Mouse (Mus musculus): Measurements from ENCODE around the gene Skor1. TPM values are rescaled to one million over a fixed set of nuclear protein-coding genes. Genes with fewer than 3 reads are reported as not detected.

Skor1 gene
- polyA plus RNA-seq, 1 experiment from 2014 or later: not detected

DNA sequence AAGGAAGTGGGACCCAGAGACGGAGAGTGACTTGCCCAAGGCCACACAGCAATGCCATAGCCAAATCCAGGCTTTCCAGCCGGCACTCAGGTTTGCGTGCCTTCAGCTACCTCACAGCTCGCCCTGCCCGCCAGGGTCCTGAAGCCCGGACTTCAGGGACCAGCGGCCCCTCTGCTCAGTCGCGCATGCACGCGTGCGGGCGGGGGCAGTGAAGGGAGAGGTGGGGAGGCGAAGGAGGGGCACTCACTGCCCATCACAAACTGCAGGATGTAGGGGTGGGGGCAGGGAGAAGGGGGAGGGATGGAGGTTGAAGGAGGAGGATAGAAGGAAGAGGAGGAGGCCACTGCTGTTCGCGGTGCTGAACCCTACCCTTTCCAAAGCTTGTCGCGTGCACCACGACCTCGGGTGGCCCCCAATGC, 1.9 kb downstream of the Skor1 start:
- peaks cover 100% of the 10 kb centered on the region for H3K27me3 ChIP-seq (replicated peaks)
- WGBS: under 1% methylated on average over 20 of the region's 20 CpGs
- peaks cover 63% of the 10 kb centered on the region for H3K4me1 ChIP-seq (replicated peaks)
- no peak for ATAC-seq
- no peaks in the 10 kb centered on the region for H3K36me3 ChIP-seq
- no peak overlapping the region for H3K27ac ChIP-seq
- H3K9ac ChIP-seq: no peak overlapping the region
- H3K4me3 ChIP-seq (replicated peaks): peak overlapping the region; percentile 26
- peak overlapping the region; percentile 50 for H3K4me2 ChIP-seq (replicated peaks)
- H3K9me3 ChIP-seq: no peaks in the 10 kb centered on the region

DNA sequence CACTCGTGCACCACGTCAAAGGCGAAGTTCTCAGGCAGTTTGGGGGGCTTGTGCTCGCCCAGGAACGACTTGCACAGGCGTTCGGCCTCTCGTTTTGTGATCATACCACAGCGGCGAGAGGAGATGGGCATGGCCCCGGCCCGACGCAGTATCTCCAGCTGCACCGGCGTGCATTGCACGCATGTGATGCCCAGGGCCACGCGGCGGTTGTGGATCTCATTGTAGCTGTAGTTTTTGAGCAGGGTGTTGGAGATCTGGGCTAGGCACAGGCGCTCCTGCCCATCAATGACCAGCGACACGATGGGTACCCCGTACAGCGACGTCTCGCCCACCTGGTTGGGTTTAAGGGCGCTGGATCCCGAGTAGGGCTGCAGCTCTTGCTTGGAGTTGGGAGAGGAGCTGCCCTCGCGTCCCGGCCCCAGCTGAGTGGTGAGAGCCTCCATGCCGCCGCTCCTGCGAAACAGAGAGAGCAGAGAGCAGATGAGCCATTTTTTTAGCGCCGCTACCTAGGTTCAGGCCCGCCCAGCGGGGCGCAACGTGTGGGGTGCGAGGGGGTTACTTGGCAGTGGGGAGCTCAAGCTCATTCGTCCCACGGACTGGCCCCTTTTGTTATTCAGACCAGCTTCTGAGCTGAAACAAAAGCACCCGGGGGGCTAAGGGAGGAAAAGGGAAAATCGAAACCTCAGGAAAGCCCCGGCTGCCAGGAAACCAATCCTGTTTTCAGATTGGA, 2.5 kb downstream of the Skor1 start:
- Histone ChIP-seq H3K9ac (no peak overlapping the region), H3K27ac (no peak overlapping the region), H3K4me1 (replicated peaks) (peaks cover 63% of the 10 kb centered on the region), H3K36me3 (no peaks in the 10 kb centered on the region), H3K9me3 (no peaks in the 10 kb centered on the region), H3K4me2 (replicated peaks) (peak overlapping the region; percentile 50), H3K4me3 (replicated peaks) (peak overlapping the region; percentile 26), H3K27me3 (replicated peaks) (peaks cover 100% of the 10 kb centered on the region)
- WGBS: 2% methylated on average over 46 of the region's 46 CpGs
- ATAC-seq: no peak

GRCm38 (mm10) chr9:63145249-63146125, 3.3 kb downstream of the Skor1 start:
- peaks cover 99% of the 10 kb centered on the region for H3K27me3 ChIP-seq (replicated peaks)
- H3K9ac ChIP-seq: no peak overlapping the region
- peak overlapping the region; percentile 50 for H3K4me2 ChIP-seq (replicated peaks)
- no peak overlapping the region for H3K27ac ChIP-seq
- no peaks in the 10 kb centered on the region for H3K9me3 ChIP-seq
- peak overlapping the region; percentile 26 for H3K4me3 ChIP-seq (replicated peaks)
- under 1% methylated on average over 73 of the region's 73 CpGs for WGBS
- H3K4me1 ChIP-seq (replicated peaks): peaks cover 63% of the 10 kb centered on the region
- ATAC-seq: no peak
- no peaks in the 10 kb centered on the region for H3K36me3 ChIP-seq

GRCm38 (mm10) chr9:63144502-63145248, 4.1 kb downstream of the Skor1 start:
- Histone ChIP-seq H3K27me3 (replicated peaks) (peaks cover 99% of the 10 kb centered on the region), H3K27ac (no peak overlapping the region), H3K36me3 (no peaks in the 10 kb centered on the region), H3K4me2 (replicated peaks) (peak overlapping the region; percentile 50), H3K4me3 (replicated peaks) (peak overlapping the region; percentile 19), H3K9ac (no peak overlapping the region), H3K9me3 (no peaks in the 10 kb centered on the region), H3K4me1 (replicated peaks) (peaks cover 66% of the 10 kb centered on the region)
- WGBS: 1% methylated on average over 80 of the region's 80 CpGs
- ATAC-seq: no peak

DNA sequence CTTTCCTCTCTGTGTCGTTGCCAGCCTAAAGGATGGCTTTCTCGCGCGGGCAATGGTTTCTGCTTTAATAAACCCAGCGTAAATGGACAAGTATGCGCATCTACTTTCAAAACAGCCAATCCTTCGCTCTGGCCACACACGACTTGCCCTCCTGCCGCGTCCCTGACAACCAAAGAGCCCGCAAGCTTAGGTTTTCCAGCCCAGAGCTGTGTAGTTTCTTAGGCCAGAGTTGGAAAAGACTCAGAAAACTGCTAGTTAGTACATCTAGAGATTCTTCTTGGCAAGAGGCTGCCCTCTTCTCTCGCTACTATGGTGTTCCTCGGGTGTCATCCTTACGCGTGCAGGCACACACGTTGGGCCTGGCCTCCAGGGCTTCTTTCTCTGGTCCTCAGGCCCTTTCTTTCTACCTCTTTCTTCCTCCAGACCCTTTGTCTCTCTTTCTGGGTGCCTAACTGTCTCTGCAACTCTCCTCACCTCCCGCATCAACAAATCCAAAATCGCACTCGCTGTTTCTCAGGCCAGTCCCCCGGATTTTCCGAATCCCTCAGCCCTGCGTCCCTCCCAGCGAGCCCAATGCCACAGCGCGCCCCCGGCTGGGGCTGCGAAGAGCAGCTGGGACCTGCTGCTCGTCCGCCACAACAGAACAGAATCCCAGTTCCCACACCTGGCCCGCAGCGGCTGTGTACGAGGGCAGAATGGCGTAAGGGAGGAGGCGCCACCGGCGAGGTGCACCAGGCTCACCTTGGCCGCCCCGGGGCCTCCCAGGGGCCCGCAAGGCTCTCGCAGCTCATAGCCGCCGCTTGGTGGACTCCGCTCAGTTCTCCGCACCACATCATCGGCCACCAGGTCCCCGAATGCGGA, 4.9 kb downstream of the Skor1 start:
- H3K4me1 ChIP-seq (replicated peaks): peaks cover 60% of the 10 kb centered on the region
- no peak overlapping the region for H3K27ac ChIP-seq
- no peak overlapping the region; the same call in 1 of the 2 replicates for H3K4me3 ChIP-seq (replicated peaks)
- H3K36me3 ChIP-seq: no peaks in the 10 kb centered on the region
- peak overlapping the region; percentile 50 for H3K4me2 ChIP-seq (replicated peaks)
- 1% methylated on average over 47 of the region's 47 CpGs for WGBS
- ATAC-seq: no peak
- no peaks in the 10 kb centered on the region for H3K9me3 ChIP-seq
- H3K9ac ChIP-seq: no peak overlapping the region
- H3K27me3 ChIP-seq (replicated peaks): peaks cover 99% of the 10 kb centered on the region

GRCm38 (mm10) chr9:63143227-63143626, 5.5 kb downstream of the Skor1 start:
- H3K4me1 ChIP-seq (replicated peaks): peaks cover 60% of the 10 kb centered on the region
- no peak overlapping the region for H3K9ac ChIP-seq
- no peak overlapping the region for H3K27ac ChIP-seq
- under 1% methylated on average over 25 of the region's 25 CpGs for WGBS
- peaks cover 99% of the 10 kb centered on the region for H3K27me3 ChIP-seq (replicated peaks)
- H3K4me2 ChIP-seq (replicated peaks): no peak overlapping the region
- no peaks in the 10 kb centered on the region for H3K9me3 ChIP-seq
- no peak overlapping the region; the same call in 1 of the 2 replicates for H3K4me3 ChIP-seq (replicated peaks)
- H3K36me3 ChIP-seq: no peaks in the 10 kb centered on the region
- no peak for ATAC-seq

DNA sequence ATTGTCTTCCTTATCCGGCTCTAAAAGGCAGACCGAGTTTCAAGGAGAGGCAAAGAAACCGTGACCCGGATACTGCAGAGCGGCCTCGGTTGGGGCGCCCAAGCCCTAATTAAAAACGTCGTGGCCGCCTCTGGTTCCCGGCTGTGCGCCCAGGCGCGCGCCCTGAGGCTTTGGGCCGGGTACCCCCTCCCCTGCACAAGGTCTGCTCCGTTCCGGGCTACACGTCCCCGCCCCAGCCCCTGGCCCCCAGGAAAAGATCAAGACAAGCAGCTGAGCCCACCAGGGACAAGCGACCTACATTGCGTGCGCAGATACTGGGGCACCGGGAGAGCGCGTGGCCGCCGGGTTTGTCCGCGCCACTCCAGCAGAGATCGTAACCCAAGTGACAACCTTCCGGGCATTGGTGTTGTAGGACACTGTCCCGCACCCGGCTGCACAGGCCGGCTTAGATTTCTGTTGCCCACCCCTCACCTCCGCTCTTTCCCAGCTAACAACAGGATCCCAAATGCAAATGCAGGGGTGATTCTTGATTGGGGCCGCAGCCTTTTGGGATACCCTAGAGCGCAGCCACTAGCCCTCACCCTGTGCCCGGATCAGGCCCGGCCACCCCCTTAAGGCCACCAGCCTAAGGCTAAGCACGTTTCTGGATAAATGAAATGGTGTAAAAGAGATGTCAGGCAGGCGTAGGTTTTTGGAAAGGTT, 6.3 kb downstream of the Skor1 start:
- Histone ChIP-seq H3K36me3 (no peaks in the 10 kb centered on the region), H3K4me1 (replicated peaks) (peaks cover 58% of the 10 kb centered on the region), H3K4me3 (replicated peaks) (no peak overlapping the region), H3K27ac (no peak overlapping the region), H3K9ac (no peak overlapping the region), H3K9me3 (no peaks in the 10 kb centered on the region), H3K4me2 (replicated peaks) (peak overlapping the region; percentile 25; the same call in 1 of the 2 replicates), H3K27me3 (replicated peaks) (peaks cover 99% of the 10 kb centered on the region)
- under 1% methylated on average over 42 of the region's 42 CpGs for WGBS
- no peak for ATAC-seq

DNA sequence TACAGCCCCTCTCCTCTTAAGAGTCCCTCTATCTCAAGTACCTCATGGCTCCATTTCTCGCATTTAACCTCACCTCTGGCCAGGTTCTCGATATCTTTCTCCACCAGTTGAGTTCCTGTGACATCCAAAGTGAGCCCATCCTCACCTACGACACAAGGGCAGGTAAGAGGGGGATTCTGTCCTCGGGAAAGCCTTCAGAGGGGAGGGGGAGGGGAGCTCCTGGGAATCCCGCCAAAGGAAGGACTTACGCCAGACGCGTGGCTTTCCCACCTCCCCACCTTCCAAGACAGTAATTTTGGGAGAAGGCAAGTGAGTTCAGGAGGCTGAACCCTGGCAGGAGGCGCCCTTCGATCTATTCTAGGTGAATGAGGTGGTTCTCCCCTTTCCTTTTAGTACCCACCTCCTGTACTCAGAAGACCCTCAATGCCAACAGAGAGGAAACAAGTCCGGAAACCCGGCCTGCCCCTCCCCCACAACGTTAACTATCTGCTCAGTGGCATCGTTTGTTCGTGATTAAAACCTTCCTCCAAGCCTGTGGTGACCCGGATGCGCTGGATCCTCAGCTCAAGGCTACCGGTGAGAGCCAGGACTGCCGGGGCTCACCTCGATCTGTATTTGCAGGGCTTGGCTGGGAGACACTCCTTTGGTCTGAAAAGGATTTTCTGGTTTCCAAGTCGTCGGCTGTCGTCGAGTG, 7.0 kb downstream of the Skor1 start:
- no peak for ATAC-seq
- H3K4me1 ChIP-seq (replicated peaks): peaks cover 59% of the 10 kb centered on the region
- H3K9me3 ChIP-seq: no peaks in the 10 kb centered on the region
- no peak overlapping the region for H3K27ac ChIP-seq
- no peaks in the 10 kb centered on the region for H3K36me3 ChIP-seq
- no peak overlapping the region for H3K4me2 ChIP-seq (replicated peaks)
- 2% methylated on average over 24 of the region's 24 CpGs for WGBS
- H3K9ac ChIP-seq: no peak overlapping the region
- H3K27me3 ChIP-seq (replicated peaks): peaks cover 99% of the 10 kb centered on the region
- no peak overlapping the region for H3K4me3 ChIP-seq (replicated peaks)

- Histone ChIP-seq H3K4me3 (replicated peaks) (no peak overlapping the region), H3K36me3 (no peaks in the 10 kb centered on the region), H3K9ac (no peak overlapping the region), H3K4me2 (replicated peaks) (no peak overlapping the region), H3K9me3 (no peaks in the 10 kb centered on the region), H3K27ac (no peak overlapping the region), H3K27me3 (replicated peaks) (peaks cover 96% of the 10 kb centered on the region), H3K4me1 (replicated peaks) (peaks cover 43% of the 10 kb centered on the region)
- WGBS: 2% methylated on average over 9 of the region's 9 CpGs
- ATAC-seq: no peak
These were observed 8.6 kb downstream of the Skor1 start for GRCm38 (mm10) chr9:63140211-63140610.

GRCm38 (mm10) chr9:63139661-63140060, 9.1 kb downstream of the Skor1 start:
- Histone ChIP-seq H3K4me3 (replicated peaks) (no peak overlapping the region), H3K4me1 (replicated peaks) (peaks cover 41% of the 10 kb centered on the region), H3K36me3 (no peaks in the 10 kb centered on the region), H3K9me3 (no peaks in the 10 kb centered on the region), H3K27ac (no peak overlapping the region), H3K9ac (no peak overlapping the region), H3K4me2 (replicated peaks) (no peak overlapping the region), H3K27me3 (replicated peaks) (peaks cover 96% of the 10 kb centered on the region)
- no peak for ATAC-seq
- WGBS: 4% methylated on average over 17 of the region's 17 CpGs
